Mouse (Mus musculus) mouse embryonic stem cell (cell line): ENCODE measurements around the gene Kcnk2.

Experiments used
- in situ Hi-C, 2 experiments: fragments of 300-500 bp; cut with MboI; formaldehyde crosslinking; loops; 1 replicate in 1 of 2; 3 replicates in 1 of 2; pipeline ENCODE4 v1.14.3; 2019 to 2020; ENCODE audit warnings: low sequenced_read_pairs in 2 of 2, low pct_unique_long_range_greater_than_20kb in 1 of 2, mixed read lengths in 1 of 2; ENCODE audit not compliant: unreplicated experiment in 1 of 2

The Kcnk2 gene

GRCm38 (mm10) chr1:189349205-189349604, 52.9 kb downstream of the Kcnk2 start:
- in situ Hi-C loops = no loop called here

DNA sequence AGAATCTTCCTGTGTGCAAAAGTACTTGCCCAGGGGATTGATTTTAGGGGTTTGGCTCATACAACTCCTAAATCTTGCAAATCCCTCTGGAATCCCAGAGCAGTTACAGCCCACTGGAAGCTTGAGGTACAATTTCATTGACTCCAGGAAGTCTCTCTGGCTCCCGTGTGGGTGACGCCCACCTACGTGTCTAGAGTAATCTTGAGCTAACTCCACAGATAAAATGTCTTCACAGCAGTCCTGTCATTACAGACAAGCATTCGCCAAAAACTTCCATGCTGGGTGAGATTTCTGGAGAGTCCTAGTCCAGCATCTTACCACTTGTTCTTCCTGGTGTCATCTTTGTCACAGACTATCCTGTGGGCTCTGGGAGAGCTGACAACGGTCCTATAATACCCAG, 56.9 kb downstream of the Kcnk2 start:
- in situ Hi-C loops = no loop called here

DNA sequence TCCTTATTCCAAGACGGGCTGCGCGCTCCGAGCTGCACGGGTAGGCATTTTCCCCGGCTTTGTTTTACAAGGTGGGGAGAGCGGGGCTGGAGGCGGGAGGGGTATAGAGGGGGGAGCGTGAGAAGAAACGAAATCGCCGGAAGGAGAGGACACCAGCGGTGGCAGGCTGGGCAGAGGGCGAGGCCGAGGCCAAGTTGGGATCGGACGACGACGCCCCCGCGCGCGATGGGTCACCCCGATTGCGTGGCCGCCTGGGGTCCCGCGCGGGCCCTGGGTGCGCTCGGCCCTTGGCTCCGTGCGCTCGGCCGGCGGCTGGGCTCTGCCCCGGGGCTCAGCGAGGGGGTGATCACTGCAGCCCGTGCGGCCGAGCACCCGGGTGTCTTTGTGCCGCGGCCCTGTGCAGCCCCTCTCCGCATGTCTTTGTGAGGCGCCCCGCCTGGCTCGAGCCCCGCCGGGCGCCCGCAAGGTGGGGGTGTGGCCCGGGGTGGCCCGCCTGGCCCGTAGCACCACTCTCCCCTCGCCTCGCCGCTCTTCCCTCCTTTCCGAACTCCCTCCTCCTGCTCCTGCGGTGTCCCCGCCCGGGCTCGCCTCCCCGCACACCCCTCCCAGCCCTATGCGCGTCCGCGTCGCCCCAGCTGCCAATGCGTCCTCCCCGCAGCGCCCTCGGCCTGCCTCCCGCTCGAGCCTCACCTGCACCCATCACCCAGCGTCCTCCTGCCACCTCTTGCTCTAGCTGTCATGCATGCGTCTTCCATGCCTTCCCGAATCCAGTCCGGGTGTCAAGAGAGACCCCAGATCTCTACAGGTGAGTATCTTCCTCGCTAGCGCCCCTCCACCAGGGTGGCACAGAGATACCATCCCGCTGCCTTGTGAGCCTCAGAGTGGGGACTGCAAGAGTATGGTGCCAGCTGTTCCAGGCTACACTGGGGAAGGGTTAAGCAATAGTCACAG, 58.5 kb downstream of the Kcnk2 start:
- in situ Hi-C loops = no loop called here

- in situ Hi-C loops = no loop called here
These were observed 59.5 kb downstream of the Kcnk2 start for GRCm38 (mm10) chr1:189342416-189343104.

GRCm38 (mm10) chr1:189341381-189341917, 60.6 kb downstream of the Kcnk2 start:
- in situ Hi-C loops = no loop called here

- in situ Hi-C loops = no loop called here
These were observed 86.2 kb downstream of the Kcnk2 start for GRCm38 (mm10) chr1:189315896-189316295.

DNA sequence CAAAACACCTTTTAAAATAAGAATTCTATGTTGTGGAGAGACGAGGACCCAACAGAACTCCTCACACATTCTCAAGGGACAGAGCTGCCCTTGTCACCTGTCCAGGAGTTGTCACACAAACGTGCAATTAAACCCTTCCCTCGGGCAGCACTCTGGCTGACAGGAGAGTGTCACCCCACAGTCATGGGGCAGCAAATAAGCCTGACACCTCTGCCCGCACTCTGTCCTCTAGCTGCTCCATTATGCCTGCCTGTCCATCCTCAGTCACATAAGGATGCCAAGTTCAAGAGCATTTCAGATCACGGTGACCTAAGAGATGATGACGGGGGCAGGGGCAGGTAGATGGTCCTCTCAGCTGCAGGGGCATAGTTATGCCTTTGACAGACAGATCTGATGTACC, 87.6 kb downstream of the Kcnk2 start:
- in situ Hi-C loops = no loop called here

GRCm38 (mm10) chr1:189313750-189314149, 88.3 kb downstream of the Kcnk2 start:
- in situ Hi-C loops = no loop called here

DNA sequence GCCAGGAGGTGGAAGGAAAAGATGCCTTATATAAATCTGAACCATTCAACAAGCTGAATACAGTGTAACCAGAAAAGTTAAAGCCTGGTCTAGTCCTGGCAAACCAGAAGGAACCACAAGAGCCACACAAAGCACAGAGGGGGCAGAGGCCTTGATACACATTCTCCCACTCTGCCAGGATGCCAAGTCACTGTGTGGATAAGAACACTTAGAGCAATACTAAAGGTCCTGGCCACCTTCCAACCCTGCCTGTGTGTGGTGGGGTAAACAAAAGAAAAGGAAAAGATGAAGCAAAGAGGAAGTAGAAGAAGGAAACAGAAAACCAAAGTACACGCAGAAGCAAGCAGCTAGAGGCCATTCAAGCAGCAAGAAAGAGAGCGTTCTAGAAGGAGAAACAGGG, 91.9 kb downstream of the Kcnk2 start:
- in situ Hi-C loops = no loop called here

DNA sequence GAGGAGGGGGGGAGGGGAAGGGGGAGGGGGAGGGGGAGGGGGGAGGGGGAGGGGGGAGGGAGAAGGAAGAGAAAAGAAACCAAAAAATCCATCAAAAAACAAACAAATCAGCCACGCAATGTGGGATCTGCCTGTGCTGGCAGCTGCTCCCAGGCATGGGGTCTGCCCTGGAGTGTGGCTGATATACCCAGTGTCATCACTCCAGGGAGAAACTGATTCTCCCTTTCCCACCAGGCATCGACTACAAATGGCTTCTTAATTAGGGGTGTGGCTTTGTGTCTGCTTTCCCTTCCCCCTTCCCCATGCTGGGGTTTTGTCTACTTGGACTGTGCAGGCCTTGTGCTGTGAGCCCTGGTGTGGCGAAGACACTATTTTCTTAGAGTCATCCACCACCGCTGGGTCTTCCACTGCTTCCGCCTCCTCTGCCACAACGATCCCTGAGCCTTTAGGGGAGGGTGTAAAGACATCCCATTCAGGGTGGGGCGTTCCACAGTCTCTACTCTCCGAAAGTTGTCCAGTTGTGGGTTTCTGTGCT, 97.0 kb downstream of the Kcnk2 start:
- in situ Hi-C loops = no loop called here

- in situ Hi-C loops = no loop called here
These were observed 99.1 kb downstream of the Kcnk2 start for GRCm38 (mm10) chr1:189303001-189303400.

DNA sequence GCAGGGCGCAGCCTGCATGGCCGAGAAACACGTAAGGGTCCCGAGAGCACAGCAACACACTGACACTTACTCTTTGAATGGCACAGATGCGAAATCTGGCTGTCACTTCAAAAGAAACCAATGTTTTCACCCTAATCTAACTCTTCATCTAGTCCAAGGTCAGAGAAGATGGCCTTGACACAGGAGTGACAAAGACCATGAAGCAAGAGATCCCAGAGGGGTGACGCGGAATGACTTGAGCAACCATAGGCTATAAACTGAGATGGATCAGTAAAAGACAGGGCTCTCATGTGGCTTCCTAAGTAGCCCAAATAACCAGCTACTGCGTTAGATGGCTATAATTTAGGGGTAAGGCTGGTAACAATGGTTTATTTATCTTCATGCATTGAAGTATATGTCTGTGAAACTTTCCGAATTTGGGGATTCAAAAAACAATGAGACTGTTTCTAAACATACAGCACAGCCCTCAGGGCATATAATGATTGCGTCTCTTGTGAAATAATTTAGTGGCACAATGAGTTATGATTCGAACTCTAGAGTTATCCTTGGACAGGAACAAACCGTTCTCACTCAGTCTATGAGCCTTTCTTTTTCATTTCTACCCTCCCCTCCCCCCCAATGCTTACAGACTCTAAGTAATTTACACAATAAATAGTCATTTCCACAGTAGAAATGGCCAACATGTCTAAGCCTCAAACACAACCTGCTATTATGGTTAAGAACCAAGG, 108.2 kb downstream of the Kcnk2 start:
- in situ Hi-C loops = no loop called here

DNA sequence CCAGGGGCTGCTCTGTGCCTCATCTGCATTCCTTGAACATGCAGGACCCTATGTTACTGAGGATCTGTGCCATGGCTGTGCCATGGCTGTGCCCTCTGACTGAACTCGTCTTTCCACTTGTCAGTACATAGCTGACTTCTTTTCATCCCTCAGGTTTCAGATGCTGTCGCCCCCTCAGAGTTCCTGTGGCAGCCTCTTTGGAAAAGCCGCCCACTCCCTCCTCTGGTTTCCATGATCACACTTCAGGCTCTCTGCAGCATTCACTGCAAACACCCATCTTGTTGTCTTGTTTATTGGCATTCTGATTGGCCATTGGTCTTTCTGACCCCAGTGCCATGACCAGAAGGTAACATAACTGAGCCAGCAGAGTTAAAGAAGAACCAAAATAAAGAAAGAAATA, 111.2 kb downstream of the Kcnk2 start:
- in situ Hi-C loops = no loop called here

DNA sequence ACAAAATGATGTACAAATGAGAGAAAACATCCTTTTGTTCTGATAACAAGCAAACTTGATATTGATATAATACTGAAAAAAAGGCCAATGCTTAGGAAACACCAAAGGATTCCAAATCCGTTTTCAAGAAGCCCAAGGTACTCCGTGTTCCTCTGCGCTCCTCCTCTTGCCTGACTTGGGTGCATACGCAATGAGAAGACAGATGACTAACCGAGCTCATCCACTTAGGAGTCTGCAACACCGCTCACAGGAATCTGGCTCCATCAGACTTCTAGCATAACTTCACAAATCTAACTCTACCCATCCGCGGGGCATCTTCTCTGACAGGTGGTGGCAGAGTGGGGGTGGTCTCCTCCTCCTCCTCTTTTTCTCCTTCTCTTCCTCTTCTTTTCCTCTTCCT, 113.1 kb downstream of the Kcnk2 start:
- in situ Hi-C loops = no loop called here

- in situ Hi-C loops = no loop called here
These were observed 129.8 kb downstream of the Kcnk2 start for GRCm38 (mm10) chr1:189272281-189272680.

- in situ Hi-C loops = loop anchor here in 1 of 2 experiments (10.0 kb wide), 1 partner anchor 371 kb away; no protein-coding TSS in a partner anchor
These were observed 148.4 kb downstream of the Kcnk2 start for GRCm38 (mm10) chr1:189253631-189254030.

- in situ Hi-C loops = loop anchor here in 1 of 2 experiments (10.0 kb wide), 1 partner anchor 372 kb away; no protein-coding TSS in a partner anchor
These were observed 148.9 kb downstream of the Kcnk2 start for GRCm38 (mm10) chr1:189253207-189253606.

DNA sequence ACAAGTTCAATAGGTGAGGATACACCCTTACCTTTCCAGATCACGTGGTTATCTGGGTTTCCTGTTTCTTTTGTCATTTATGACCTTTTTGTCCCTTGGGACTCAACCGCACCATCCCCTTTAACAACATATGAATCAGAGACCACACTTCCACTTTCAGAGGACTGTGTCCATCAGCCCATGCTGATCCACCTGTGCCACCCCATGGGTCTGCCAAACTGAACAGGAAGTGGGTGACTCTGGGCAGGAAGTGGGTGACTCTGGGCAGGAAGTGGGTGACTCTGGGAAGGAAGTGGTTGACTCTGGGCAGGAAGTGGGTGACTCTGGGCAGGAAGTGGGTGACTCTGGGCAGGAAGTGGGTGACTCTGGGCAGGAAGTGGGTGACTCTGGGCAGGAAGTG, 158.9 kb downstream of the Kcnk2 start:
- in situ Hi-C loops = loop anchor here in 1 of 2 experiments (25.0 kb wide), 1 partner anchor 206 kb away; no protein-coding TSS in a partner anchor
